Mouse (Mus musculus) mature B cell (primary cell): ENCODE results near the gene Rreb1.

Source experiments
- in situ Hi-C: fragments of 300-500 bp; cut with MboI; formaldehyde crosslinking; loops from 2 replicates; pipeline ENCODE4 v1.14.3; 2019

Rreb1 gene

DNA sequence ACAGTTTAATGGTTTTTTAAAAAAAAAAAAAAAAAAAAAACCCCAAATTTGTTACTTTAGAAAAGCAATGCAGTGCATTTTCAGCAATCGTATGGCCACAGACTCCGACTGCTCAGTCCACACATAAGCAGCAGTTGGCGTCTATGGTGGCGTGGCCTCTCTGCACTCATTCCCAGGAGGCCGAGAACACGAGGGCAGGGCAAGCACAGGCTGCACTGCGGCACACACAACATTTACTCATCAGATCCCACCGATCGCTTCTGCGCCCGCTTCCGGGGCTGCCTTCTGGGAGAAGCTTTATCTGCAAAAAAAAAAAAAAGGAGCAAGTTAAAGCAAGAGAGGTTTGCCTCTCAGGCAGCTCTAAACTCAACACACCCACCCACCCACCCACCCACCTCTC, 201.3 kb downstream of the Rreb1 start:
- in situ Hi-C loops, result no loop called here

DNA sequence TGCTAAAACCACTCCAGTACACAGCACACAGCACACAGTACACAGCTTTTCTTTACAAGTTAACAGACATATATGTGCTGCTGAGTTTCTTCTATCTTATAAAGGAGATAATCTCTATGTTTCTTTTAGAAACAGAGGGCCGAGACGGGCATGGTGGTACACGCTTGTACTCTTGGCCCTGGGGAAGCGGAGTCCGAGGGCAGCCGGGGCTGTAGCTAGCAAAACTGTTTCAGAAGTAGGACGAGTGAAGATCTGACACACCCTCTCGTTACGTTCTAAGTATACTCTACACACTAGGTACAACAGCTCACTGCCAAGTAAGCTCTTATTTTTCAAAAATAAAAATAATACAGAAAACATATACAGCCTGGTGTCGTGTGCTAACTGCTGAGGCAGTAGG, 202.1 kb downstream of the Rreb1 start:
- in situ Hi-C loops, result no loop called here

DNA sequence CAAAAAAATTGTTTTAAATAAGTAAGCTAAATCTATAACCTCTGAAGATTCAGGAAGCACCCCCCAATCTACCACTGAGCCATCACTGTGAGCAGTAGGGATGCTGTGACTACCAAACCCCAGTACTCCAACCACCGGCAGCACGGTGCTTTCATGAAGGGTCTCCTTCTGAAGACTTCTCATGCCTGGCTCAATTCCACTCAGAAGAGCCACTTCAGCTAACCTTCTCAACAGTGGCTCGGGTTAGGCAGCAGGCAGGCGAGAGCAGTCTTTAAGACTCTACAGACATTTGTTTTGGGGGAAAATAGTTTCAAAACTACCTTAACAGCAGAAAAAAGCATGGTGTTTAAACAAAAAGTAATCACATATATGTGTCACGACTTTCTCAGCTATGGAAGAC, 202.9 kb downstream of the Rreb1 start:
- in situ Hi-C loops, result no loop called here

DNA sequence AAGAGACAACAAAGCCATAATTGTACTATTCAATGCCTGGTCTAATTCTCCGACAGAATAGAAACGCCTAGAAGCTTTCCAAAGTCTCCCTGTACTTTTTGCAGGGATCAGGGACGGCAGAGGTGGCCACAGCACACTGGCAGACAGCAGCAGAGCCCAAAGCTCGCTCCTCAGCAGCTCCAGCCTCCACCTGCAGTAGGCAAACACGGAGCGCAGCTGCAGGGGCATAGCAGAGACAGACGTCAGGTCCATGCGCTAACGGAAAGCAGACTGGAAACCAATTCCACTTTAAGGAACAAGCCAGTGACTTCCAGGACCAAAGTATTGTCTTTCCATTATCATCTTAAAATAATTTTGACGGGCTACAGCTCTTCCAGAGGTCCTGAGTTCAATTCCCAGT, 208.0 kb downstream of the Rreb1 start:
- in situ Hi-C loops, result no loop called here

DNA sequence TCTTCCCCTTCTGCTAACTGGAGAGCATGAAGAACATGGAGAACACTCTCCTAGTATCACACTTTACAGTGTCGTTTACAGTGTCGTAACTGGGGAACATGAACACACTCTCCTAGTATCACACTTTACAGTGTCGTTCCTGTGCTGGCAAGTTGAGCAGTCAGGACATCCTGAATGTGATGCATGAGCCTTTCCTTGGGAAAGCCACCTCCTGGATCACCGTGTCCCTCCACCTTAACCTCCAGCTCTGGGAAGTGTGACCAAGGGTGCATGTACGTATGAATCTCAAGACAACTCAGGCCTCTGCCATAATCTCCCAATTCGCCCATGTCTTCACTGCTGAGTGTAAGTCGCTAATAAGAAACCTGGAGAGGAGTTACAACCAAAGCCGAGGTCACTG, 211.5 kb downstream of the Rreb1 start:
- in situ Hi-C loops, result no loop called here

DNA sequence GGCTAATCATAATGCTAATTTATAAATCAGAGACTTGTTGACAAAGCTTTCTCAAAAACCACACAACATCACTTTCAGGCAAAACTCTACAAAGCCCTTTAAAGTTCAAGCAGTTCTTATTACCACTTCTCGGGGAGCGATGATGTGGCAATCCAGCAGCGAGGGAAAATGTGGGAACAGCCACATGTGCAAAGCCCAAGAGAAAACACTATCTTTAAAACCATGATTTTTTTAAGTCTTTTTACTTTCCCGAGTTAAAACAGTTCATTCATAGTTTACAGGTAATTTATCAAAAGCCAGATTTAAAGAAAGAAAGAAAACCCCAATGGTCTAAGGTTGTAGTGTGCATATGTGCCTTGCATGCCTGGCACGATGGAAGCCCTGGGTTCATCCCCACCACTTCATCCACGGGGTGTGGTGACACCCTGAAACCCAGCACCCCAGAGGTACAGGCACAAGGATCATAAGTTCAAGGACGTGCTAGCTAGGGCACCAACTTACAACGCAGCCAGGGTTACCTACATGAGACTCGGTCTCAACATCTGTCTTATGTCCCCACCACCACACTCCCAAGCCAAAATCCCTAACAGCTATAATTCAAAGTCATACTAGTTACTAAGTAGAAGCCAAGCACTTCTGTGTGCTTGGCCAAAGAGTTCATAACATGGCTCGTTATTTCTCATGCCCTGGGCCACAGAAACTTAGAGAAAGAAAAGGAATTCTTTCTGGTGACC, 214.6 kb downstream of the Rreb1 start:
- in situ Hi-C loops, result no loop called here

DNA sequence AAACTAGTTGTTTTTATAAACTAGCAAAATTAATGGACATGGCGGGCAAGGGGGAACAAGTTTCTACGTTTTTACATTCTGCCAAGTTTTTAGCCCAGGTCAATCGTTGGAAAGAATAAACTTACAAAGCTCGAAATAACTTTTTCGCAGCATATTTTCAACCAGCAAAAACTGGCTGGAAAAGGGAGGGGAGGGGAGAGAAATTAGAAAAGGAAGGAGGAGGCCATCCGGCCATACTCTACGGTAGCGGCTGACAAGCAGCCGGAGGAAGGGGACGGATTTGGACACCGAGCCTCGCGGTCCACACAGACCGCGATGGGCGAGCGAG, 215.1 kb downstream of the Rreb1 start:
- in situ Hi-C loops, result no loop called here

DNA sequence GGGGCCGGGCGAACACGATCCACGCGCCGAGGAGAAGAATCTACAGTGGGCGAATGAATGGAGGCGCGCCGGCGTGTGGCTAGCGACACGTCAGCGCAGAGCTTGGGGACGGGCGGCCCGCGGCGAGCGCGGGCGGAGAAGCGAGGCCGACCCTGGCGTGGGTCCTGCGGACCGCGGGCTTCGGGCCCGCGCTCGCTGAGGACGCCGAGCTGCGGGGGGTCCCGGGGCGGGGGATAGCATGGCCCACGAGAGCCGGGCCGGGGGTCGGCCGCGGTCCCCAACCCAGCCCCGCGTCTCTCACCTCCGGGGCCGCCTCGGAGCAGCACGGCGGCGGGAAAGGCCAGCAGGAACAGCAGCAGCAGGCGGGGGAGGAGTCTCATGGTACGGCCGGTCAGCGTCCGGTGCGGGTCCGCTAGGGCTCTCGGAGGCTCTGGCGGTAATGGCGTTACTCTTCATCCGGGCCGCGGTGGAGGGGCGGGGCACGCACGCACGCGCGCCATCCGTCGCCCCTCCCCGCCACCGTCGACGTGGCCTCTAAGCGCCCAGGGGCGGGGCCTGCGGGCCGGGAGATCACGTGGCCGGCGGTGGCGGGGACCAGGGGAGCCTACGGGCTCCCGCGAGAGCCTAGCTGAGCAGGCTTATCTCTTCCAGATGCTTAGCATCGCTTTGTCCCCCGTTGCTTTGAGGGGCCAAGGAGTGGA, 215.7 kb downstream of the Rreb1 start, which contains the start of gene Ssr1:
Gene Ssr1 (minus strand): TSS at position 514 of the 701 bp plus-strand sequence.
- in situ Hi-C loops, result no loop called here

DNA sequence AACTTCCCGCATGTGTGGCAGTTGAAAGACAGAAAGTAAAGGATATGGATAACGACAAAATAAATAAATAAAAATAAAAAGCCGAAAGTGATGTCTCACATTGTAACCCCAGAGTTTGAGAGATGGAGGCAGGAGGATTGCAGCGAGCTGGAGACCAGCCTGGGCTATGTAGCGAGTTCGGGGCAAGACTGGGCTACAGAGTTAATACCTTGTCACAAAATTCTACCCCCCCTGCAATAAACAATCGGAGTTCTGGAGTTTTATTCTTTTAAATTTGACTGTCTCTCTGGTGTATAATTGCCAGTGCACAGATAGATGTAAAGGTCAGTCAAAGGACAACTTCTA, 216.2 kb downstream of the Rreb1 start:
- in situ Hi-C loops, result no loop called here

DNA sequence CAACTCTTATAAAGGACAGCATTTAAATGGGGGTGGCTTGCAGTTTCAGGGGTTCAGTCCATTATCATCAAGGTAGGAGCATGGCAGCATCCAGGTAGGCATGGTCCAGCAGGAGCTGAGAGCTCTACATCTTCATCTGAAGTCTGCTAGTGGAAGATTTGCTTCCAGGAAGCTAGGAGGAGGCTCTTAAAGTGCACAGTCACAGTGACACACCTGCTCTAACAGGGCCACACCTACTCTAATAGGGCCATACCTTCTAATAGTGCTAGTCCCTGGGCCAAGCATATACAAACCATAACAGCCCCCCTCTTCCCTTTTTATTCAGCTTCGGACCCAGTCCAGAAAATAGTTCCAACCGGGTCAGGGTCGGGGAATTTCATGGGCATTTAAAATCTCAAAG, 221.5 kb downstream of the Rreb1 start:
- in situ Hi-C loops, result no loop called here
